Mouse (Mus musculus) kidney, adult 11 months (tissue): ENCODE results near the gene Enpp6.

ENCODE experiments used
- DNase-seq: peaks from one replicate; pipeline ENCODE4 v3.0.0; 2022

Gene Enpp6

DNA sequence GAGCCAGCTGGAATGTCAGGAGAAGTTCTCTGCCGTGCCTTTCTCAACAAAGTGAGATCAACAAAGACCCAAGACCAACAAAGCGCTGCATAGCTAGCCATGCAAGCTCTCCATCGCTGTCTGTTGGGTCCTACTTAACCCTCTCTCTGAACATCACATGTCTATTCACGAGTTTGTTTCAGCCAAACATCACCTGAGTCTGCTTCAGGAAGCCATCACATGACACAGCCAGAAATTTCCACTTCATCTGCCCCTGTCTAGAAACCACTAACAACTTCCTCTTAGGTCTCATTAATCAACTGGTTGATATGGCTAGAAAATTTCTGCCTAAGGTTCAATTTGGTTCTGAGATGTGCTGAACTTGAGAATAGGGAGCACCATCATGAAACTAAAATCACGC lies 85.3 kb downstream of the Enpp6 start:
- DNase-seq = no peak

DNA sequence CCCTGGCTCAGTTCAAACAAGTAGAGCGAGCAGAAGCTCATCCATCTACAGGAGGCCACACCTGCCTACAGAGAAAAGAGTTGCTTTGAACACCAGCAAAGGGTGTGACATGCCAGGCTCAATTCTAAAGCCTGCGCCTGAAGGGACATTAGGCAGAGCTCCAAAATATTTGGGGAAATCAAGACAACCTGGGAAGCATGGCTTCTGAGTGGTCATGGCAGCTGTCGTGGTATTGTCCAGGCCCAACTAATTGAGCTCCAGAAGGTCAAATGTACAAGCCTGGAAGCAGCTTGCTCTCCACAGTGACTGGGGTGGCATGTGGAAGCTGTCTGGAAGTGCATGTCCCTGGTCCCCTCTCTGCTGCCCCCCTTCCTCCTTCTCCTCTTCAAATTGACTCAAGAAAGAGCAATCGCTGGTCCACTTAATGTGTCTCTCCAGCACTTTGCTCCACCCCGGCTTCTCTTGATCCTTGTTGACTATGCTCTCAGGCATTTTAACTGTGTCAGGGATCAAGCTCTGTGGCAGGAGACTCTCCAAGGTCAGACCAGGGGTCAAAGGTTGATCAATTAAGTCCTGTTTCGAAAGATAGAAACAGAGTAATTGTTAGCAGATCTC lies 89.4 kb downstream of the Enpp6 start:
- no peak for DNase-seq

DNA sequence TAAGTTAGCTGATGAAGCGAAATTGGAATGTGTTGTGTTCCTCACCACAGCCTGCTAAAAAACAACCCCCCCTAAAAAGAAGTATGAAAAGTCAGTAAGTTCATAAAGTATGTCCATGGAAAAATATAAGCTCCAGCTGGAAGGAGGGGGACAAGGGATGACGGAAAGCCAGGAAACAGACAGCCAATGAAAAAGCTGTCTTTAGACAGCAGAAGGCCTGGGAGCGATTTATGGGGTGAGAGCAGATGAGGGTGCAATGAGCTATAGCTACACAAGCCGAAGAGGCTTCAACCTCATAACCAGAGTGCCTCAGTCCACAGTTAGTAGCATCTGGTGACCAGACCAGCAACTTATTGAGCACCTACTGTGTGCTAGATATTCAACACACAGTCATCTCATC lies 93.3 kb downstream of the Enpp6 start:
- no peak for DNase-seq

DNA sequence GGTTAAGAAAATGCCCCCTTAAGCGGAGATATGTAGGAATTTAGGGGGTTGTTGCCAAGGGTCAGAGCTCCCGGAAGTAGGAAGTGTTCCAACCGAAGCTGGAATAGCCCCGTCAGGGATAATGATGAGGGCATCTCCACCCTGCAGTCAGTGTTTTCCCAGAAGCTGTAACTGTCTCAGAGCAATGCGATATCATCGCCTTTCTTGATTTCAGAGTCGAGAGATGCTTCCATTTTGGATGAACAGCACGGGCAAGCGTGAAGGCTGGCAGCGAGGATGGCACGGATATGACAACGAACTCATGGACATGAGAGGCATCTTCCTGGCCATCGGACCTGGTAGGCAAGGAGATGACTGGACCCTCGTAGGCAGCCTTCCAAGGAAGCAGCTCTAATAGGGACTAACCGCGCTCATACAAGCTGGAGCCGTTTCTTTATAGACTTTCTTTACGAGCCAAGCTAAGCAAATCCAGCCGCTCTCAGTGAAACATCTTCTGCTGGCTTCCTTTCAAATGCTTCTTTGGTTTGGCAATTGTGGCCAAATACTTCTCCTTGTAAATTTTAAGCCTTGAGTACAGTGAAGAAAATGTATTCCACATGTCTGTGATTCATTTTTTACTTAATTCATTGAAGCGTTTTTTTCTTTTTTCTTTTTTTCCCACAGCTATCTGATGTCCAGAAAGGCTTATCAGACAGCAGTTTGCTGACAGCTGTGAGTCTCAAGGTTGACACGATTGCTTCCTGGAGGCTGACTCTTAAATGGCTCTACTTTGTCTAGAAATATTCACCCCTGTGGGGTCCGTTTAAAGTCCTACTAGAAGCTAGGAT lies 95.7 kb downstream of the Enpp6 start:
- no peak for DNase-seq

DNA sequence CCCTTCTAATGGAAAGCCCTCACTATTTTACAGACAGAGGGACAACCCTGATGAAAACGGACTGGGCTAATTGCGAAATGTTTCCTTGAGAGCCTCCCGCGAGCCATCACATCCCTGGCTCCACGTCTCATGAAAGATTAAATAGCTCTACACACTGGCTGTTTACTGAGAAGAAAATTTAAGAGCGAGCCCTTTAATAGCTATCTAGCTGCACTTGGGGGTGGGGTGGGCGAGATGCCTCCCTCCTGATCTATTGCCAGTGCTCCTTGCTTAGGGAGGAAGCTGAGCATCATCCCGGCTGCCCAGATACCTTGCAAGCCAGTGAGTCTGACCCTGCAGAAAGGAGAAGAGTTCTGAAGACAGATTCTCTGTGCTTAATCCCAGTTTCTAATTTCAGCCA lies 103.3 kb downstream of the Enpp6 start:
- no peak for DNase-seq

DNA sequence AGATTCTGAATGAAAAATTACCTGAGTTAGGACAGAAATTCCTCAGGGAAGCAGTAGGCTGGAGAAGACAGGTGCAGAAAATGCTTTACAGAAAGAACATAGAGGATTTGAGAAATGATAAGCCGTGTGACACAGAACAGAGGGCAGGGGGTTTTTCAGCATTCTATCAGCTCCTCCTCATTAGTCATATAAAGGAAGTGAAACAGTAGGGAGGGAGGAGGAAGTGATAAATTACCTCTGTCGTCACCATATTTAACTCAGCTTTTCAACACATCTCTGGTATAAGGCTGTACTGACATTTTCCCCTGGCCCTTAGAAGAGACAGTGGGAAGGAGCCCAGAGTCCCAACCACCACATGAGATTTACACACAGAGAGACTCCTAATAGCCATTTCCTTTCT lies 118.9 kb downstream of the Enpp6 start:
- no peak for DNase-seq

DNA sequence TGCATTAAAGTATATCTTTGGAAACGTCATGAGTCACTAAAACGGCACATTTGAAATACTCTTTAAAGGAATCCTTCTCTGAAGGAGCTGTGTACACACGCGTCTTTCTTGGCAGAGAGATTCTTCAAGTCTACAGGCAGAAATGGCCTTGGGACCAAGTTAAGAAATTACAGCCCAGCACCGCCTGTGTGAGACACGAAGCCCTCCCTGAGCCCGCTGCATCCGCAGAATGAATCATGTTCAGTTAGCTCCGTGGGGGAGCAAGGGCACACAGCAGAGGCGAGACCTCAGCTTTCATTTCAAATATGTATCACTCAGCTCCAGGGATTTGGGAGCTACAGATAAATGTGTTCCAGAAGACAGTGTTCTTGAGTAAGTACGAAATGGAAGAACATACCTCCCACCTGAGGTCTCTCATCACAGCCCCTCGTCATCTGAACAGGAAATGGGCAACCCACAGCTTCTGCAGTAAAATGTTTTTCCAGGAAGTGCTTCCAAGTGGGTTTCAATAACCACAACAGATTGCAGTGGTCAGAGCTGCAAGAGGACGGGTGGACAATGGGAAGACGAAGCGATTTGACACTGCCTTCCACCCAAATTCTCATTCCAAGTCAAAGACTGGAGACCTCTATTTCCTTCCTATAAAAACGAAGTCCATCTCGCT lies 127.6 kb downstream of the Enpp6 start:
- no peak for DNase-seq

DNA sequence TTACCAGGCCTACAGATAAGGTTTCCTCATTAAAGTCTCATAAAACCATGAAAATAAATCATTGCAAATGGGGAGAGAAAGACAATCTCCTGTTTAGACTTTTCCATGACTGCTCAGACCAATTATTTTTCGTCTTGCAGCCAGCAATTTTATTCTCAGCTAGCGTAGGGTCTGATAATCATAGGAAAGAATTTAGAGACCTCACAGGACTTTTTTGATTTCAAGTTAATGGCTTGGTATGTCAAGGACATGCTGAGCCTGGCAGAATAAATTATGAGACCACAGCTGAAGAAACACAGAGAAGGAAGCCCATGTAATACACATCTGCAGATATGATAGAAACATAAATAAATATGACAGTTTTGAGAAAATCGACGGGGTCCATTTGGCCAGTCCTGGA lies 130.6 kb downstream of the Enpp6 start:
- DNase-seq = no peak

DNA sequence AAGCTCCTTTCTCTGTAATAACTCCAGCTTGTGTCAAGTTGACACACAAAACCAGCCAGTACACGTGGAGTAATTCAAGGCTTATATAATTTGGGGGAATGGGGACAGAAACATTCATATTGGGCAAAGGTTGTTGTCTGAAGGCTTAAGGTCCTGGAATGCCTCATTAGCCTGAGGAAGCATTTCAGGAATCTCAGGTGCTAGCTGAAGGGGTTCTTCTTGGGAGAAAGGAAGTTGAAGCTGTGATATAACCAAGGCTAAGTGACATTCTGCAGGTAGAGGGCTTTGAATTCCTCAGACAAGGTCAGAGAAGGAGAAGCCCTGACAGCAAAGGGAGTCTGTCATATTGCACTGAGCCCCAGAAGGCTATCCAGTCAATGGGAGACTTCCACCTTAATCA lies 133.2 kb downstream of the Enpp6 start:
- no peak for DNase-seq

DNA sequence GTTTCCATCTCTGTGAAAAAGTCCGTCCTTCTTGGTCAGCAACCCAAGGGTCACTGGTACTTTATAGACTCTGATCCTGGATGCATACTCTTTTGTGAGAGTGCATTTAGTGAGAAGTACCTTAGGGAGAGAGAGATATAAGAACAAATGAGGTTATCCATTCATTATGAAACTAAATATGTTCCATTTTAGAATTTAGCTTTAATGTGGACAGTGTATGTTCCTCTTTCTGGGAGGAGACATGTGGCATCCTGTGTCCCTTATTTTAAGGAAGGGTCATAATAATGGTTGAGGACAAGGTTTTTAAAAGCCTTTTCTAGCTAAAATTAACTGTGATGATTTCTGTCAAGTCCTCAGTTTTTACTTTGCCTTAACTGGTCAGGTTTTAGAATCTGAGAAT lies 142.2 kb downstream of the Enpp6 start:
- DNase-seq = no peak

DNA sequence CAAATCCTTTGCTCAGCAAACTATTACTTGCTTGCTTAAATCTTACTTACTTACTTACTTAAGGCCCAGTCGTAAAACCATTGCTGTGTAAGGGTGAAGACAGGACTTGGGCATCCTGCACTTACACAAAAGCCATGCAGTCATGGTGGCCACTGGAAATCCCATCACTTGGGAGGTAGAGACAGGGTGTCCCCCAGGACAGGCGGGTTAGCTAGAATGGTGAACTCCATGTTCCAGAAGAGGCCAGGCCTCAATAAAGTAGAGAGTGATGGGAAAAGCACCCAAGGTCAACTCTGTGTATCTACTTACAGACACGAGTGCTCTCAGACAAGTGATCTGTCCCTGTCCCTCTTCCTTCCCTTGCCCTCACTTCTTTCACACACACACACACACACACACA lies 146.7 kb downstream of the Enpp6 start:
- DNase-seq = no peak

DNA sequence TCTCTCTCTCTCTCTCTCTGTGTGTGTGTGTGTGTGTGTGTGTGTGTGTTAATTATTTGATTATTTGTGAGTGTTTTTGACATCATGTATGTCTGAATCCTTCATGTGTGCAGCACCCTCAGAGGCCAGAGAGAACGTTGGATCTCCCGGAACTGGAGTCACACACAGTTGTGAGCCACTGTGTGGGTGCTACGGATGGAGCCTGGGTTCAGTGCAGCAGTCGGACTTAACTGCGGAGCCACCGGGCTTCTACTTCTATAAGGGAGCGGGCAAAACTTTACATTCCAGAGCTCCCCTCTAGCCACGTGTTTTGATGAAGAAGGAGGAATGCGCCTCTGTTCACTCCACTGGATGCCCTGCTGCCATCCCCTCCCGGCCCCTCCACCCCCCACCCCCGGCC lies 148.0 kb downstream of the Enpp6 start:
- DNase-seq = no peak

DNA sequence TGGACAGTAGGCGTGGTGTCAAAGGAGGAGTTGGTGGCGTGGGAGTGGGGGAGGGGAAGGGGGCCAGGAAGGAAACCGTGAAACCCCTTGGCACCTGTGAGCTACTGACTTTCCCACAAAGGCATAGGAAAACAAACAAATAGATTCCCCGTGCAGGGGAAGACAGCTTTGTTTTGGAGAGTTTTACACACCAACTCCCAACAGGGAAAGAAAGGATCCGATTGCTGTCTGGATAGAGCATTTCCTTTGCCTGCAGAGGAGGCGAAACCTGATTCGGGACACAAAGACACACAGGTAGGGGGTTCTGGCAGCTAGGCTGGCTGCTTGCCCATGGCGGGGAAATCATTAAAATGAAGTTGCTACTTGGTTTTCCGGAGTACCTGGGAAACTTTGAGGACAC lies 148.9 kb downstream of the Enpp6 start:
- DNase-seq = peak; percentile 4

DNA sequence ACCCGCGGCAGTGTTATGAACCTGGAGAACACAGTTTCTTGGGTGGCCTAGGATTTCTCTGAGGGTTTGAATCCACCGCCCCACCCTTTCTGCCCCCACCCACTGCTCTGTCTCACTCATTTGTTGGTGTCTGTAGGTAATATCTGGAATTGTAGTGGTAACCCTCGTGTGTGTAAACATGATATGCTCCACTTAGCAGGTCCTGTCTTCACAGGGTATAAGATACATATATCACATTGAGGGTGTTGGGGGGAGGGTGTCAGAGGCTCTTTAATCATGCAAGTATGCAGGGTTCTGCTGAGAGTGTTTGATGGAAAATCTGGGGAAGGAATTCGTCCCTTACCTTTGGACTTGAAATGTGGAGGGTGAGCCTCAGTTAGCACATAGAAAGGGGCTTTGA lies 149.4 kb downstream of the Enpp6 start:
- no peak for DNase-seq

DNA sequence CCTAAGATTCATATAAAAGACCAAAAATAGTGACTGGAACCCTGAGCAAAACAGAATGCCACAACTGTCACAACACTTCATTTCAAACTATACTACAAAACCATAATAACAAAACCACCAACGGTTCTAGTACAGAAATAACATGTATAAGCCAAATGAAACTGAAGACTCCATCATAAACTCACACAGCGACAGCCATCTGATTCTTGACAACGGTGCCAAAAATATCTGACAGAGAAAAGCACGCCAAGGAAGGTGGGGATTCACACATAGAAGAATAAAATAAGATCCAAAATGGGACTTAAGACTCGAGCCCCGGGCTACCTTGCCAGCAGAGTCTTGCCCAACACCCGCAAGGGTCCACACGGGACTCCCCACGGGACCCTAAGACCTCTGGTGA lies 158.6 kb downstream of the Enpp6 start:
- DNase-seq = no peak
